Mouse (Mus musculus) heart, embryonic 11.5 days (tissue): ENCODE data around the gene Tgfb1. TPM values are rescaled to one million over a fixed set of nuclear protein-coding genes. Genes with fewer than 3 reads are reported as not detected.

Experiments used
- ATAC-seq: fragments of 200-750 bp; cut with Nextera tagmentation; replicated peaks from 2 replicates; pipeline ENCODE4 v1.8.0; 2017; ENCODE audit warnings: moderate library complexity; ENCODE audit not compliant: insufficient number of reproducible peaks, low FRiP score, low TSS enrichment
- H3K27ac ChIP-seq: fragments of 300-500 bp; sonication (generic); 2 replicates; pipeline ENCODE4 v1.5.1; 2014; ENCODE audit warnings: mild to moderate bottlenecking, low read depth, low read length
- H3K27me3 ChIP-seq: fragments of 300-500 bp; sonication (generic); 2 replicates; pipeline ENCODE4 v1.6.1; 2014; ENCODE audit warnings: mild to moderate bottlenecking, low read length, mixed read lengths; ENCODE audit not compliant: control insufficient read depth, insufficient read depth
- H3K36me3 ChIP-seq: fragments of 300-500 bp; sonication (generic); 2 replicates; pipeline ENCODE4 v1.6.1; 2014; ENCODE audit warnings: mild to moderate bottlenecking, low read length, moderate library complexity, mixed read lengths; ENCODE audit not compliant: control insufficient read depth, insufficient read depth
- H3K4me1 ChIP-seq: fragments of 300-500 bp; sonication (generic); 2 replicates; pipeline ENCODE4 v1.6.1; 2014; ENCODE audit warnings: low read length; ENCODE audit not compliant: control insufficient read depth, insufficient read depth
- H3K4me2 ChIP-seq: fragments of 300-500 bp; sonication (generic); 2 replicates; pipeline ENCODE4 v1.6.1; 2014; ENCODE audit warnings: mild to moderate bottlenecking, moderate library complexity
- H3K4me3 ChIP-seq: fragments of 300-500 bp; sonication (generic); 2 replicates; pipeline ENCODE4 v1.5.1; 2014; ENCODE audit warnings: low read depth, low read length
- H3K9ac ChIP-seq: fragments of 300-500 bp; sonication (generic); 2 replicates; pipeline ENCODE4 v1.6.1; 2014; ENCODE audit warnings: mild to moderate bottlenecking, low read depth, low read length, moderate library complexity
- H3K9me3 ChIP-seq: fragments of 300-500 bp; sonication (generic); replicated peaks from 2 replicates; pipeline ENCODE4 v1.6.1; 2016; ENCODE audit warnings: low read length; ENCODE audit not compliant: control insufficient read depth
- WGBS: fragments of 180-500 bp; shearing (Covaris S2); extraction: QIAGEN DNeasy Blood & Tissue Kit; methylation state at CpG from one replicate; pipeline ENCODE4 v1.1.7; 2014; ENCODE audit not compliant: insufficient replicate concordance; 5-methylcytosine and 5-hydroxymethylcytosine counted together
- polyA plus RNA-seq: library from polyadenylated mRNA; unstranded; fragments of >200 nt; fragmentation: Nextera tagmentation; extraction: Ambion mirVana; gene quantifications from 2 replicates; pipeline ENCODE4 v1.2.1, GENCODE M21; 2014

The Tgfb1 gene
- polyA plus RNA-seq, 1 experiment from 2014 or later = 3.6 TPM

- Histone ChIP-seq H3K27me3 (no peaks in the 10 kb centered on the region), H3K4me2 (no peak overlapping the region), H3K9ac (no peak overlapping the region), H3K9me3 (no peaks in the 10 kb centered on the region), H3K27ac (no peak overlapping the region), H3K4me1 (no peaks in the 10 kb centered on the region), H3K36me3 (peaks cover 76% of the 10 kb centered on the region), H3K4me3 (no peak overlapping the region)
- no peak for ATAC-seq
- 84% methylated on average over 19 of the region's 19 CpGs for WGBS
Measured at GRCm38 (mm10) chr7:25725886-25726285, 39.1 kb downstream of the Tgfb1 start.

- Histone ChIP-seq H3K36me3 (peaks cover 79% of the 10 kb centered on the region), H3K4me2 (no peak overlapping the region), H3K9ac (no peak overlapping the region), H3K27me3 (no peaks in the 10 kb centered on the region), H3K27ac (no peak overlapping the region), H3K4me1 (no peaks in the 10 kb centered on the region), H3K4me3 (no peak overlapping the region), H3K9me3 (no peaks in the 10 kb centered on the region)
- WGBS = 89% methylated on average over 5 of the region's 5 CpGs
- ATAC-seq = no peak
Measured at GRCm38 (mm10) chr7:25727800-25728199, 41.0 kb downstream of the Tgfb1 start.

GRCm38 (mm10) chr7:25729396-25729795, 42.6 kb downstream of the Tgfb1 start:
- Histone ChIP-seq H3K9me3 (no peaks in the 10 kb centered on the region), H3K4me1 (no peaks in the 10 kb centered on the region), H3K27ac (0 out of 2 replicates have a peak overlapping the region, but pooled peaks have one; percentile 22), H3K9ac (no peak overlapping the region), H3K36me3 (peaks cover 82% of the 10 kb centered on the region), H3K27me3 (no peaks in the 10 kb centered on the region), H3K4me3 (no peak overlapping the region), H3K4me2 (no peak overlapping the region)
- WGBS = 45% methylated on average over 2 of the region's 2 CpGs
- no peak for ATAC-seq

- Histone ChIP-seq H3K4me3 (no peak overlapping the region), H3K4me1 (no peaks in the 10 kb centered on the region), H3K27ac (0 out of 2 replicates have a peak overlapping the region, but pooled peaks have one; percentile 22), H3K9me3 (no peaks in the 10 kb centered on the region), H3K4me2 (no peak overlapping the region), H3K9ac (no peak overlapping the region), H3K36me3 (peaks cover 82% of the 10 kb centered on the region), H3K27me3 (no peaks in the 10 kb centered on the region)
- ATAC-seq = no peak
- 92% methylated on average over 2 of the region's 2 CpGs for WGBS
Measured at GRCm38 (mm10) chr7:25729862-25730261, 43.1 kb downstream of the Tgfb1 start.

GRCm38 (mm10) chr7:25731294-25732055, 44.7 kb downstream of the Tgfb1 start:
- H3K9ac ChIP-seq = no peak overlapping the region

GRCm38 (mm10) chr7:25734991-25735390, 48.2 kb downstream of the Tgfb1 start:
- H3K27ac ChIP-seq = no peak overlapping the region
- H3K36me3 ChIP-seq = peaks cover 72% of the 10 kb centered on the region
- no peaks in the 10 kb centered on the region for H3K9me3 ChIP-seq
- H3K4me3 ChIP-seq = no peak overlapping the region
- H3K4me2 ChIP-seq = no peak overlapping the region
- no peaks in the 10 kb centered on the region for H3K27me3 ChIP-seq
- no peak for ATAC-seq
- H3K9ac ChIP-seq = no peak overlapping the region
- H3K4me1 ChIP-seq = no peaks in the 10 kb centered on the region
- WGBS = 24% methylated on average over 4 of the region's 4 CpGs

More at GRCm38 (mm10) chr7:25731294-25732055, 44.7 kb downstream of the Tgfb1 start:
- H3K4me1 ChIP-seq = no peaks in the 10 kb centered on the region
- no peak overlapping the region for H3K4me2 ChIP-seq
- no peak for ATAC-seq
- H3K27ac ChIP-seq = no peak overlapping the region
- 81% methylated on average over 8 of the region's 8 CpGs for WGBS
- H3K4me3 ChIP-seq = no peak overlapping the region
- no peaks in the 10 kb centered on the region for H3K9me3 ChIP-seq
- H3K36me3 ChIP-seq = peaks cover 77% of the 10 kb centered on the region
- no peaks in the 10 kb centered on the region for H3K27me3 ChIP-seq

- ATAC-seq = no peak
- Histone ChIP-seq H3K4me3 (no peak overlapping the region), H3K36me3 (peaks cover 76% of the 10 kb centered on the region), H3K4me1 (no peaks in the 10 kb centered on the region), H3K27ac (no peak overlapping the region), H3K9me3 (no peaks in the 10 kb centered on the region), H3K4me2 (no peak overlapping the region), H3K9ac (no peak overlapping the region), H3K27me3 (no peaks in the 10 kb centered on the region)
- 93% methylated on average over 2 of the region's 2 CpGs for WGBS
Measured at GRCm38 (mm10) chr7:25736920-25737319, 50.1 kb downstream of the Tgfb1 start.

GRCm38 (mm10) chr7:25738277-25738676, 51.5 kb downstream of the Tgfb1 start:
- no peak for ATAC-seq
- 84% methylated on average over 3 of the region's 3 CpGs for WGBS
- no peak overlapping the region for H3K4me2 ChIP-seq
- no peak overlapping the region for H3K9ac ChIP-seq
- H3K27ac ChIP-seq = no peak overlapping the region
- no peaks in the 10 kb centered on the region for H3K4me1 ChIP-seq
- H3K36me3 ChIP-seq = peaks cover 74% of the 10 kb centered on the region
- no peaks in the 10 kb centered on the region for H3K27me3 ChIP-seq
- H3K4me3 ChIP-seq = no peak overlapping the region
- H3K9me3 ChIP-seq = no peaks in the 10 kb centered on the region

GRCm38 (mm10) chr7:25746844-25747243, 60.0 kb downstream of the Tgfb1 start:
- Histone ChIP-seq H3K9ac (no peak overlapping the region), H3K27ac (no peak overlapping the region), H3K4me1 (peaks cover 4% of the 10 kb centered on the region), H3K4me2 (no peak overlapping the region), H3K9me3 (no peaks in the 10 kb centered on the region), H3K36me3 (peaks cover 81% of the 10 kb centered on the region), H3K27me3 (no peaks in the 10 kb centered on the region), H3K4me3 (no peak overlapping the region)
- 52% methylated on average over 3 of the region's 3 CpGs for WGBS
- no peak for ATAC-seq
